Mouse (Mus musculus): ENCODE measurements around the gene Kif5a. TPM values are rescaled to one million over a fixed set of nuclear protein-coding genes. Genes with fewer than 3 reads are reported as not detected.
A peak's percentile ranks its signal among the peaks of the same experiment; 100 is the strongest.

Kif5a gene
- total and polyA plus RNA-seq, 3 experiments = 0.14 to 2.1 TPM; not detected in 1

DNA sequence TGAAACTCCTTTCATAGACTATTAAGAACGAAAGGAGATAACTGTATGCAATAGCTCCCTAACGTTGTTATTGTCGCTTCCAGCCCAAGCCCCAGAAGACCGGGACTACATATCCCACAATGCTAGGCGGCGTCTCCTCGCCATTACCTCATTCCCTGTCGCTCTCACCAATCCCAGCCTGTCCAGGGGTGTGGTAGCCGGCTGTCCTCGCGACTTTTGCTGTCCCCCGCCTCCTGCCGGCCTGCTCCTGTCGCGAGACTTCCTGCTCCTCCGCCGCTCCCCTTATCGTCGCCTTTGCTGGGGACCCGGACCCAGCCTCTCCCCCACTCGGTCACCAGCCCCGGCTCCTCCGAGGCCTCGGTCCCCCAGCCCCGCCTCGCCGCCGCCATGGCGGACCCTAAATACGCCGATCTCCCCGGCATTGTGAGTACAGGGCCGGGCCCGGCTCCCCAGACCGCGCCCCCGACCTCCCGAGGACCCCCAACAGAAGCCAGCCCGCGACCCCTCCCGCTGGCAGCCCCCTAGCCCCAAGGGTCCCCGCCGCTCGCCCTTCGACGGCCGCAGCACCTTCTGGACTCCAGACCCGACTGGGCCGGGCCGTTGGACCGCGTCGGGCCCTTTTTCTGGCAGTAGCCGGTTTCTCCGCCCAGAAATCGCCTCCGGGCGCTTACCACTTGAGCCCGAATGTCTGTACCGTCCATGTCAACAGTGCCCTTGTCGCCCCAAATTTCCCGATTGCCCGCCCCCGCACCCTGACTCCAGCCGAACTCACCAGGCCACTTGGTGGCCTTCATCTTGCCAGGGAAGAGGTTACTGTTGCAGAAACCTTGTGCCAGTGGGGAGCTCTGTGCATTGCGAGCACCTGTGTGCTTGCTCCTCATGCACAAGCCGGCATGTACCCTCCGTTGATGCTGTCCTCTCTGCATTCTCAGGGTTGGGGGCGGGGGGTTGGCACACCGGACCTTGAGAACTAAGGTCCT, 3.3 kb upstream of the Kif5a start, which contains the start of gene Dctn2:
Dctn2 (plus strand) TSS at position 257 of the 980 bp plus-strand sequence.
- peaks cover 11 to 22% of the 10 kb centered on the region in 2 experiments for H3K4me1 ChIP-seq (ENCODE audit: control insufficient read depth in 1 of 2, insufficient read depth in 2 of 2)
- TF ChIP-seq POLR2A (IDR thresholded peaks at IDR 0.05; ENCODE audit: low read depth, low read length) (peak; percentile 82), HCFC1 (IDR thresholded peaks at IDR 0.05; ENCODE audit: low read depth, low read length) (peak; percentile 98), NELFE (IDR thresholded peaks at IDR 0.05; ENCODE audit: low read depth, low read length) (peak; percentile 84), TCF12 (IDR thresholded peaks at IDR 0.05; ENCODE audit: low read depth, low read length) (peak; percentile 73), ZMIZ1 (IDR thresholded peaks at IDR 0.05; ENCODE audit: low read depth, low read length) (peak; percentile 88), MAX (IDR thresholded peaks at IDR 0.05; ENCODE audit: low read length) (peak; percentile 64; the same call in 1 of the 2 replicates), KAT2A (IDR thresholded peaks at IDR 0.05; ENCODE audit: insufficient replicate concordance, low read length) (peak; percentile 92; the same call in 1 of the 2 replicates), PAX5 (IDR thresholded peaks at IDR 0.05; ENCODE audit: low read length) (no peak), ZKSCAN1 (IDR thresholded peaks at IDR 0.05; ENCODE audit: borderline replicate concordance, low read depth, low read length) (no peak), POLR2AphosphoS2 (IDR thresholded peaks at IDR 0.05; ENCODE audit: low read depth, low read length) (peak; percentile 70; the same call in 1 of the 2 replicates), BHLHE40 (IDR thresholded peaks at IDR 0.05; ENCODE audit: low read depth, low read length) (no peak), CHD2 (IDR thresholded peaks at IDR 0.05; ENCODE audit: low read length) (peak; percentile 99), JUN (IDR thresholded peaks at IDR 0.05; ENCODE audit: insufficient read depth, low read depth, low read length) (peak; percentile 68), USF2 (conservative IDR thresholded peaks at IDR 0.05; ENCODE audit: low read depth, low read length) (no peak), ELF1 (IDR thresholded peaks at IDR 0.05; ENCODE audit: low read depth, low read length) (peak; percentile 73), SIN3A (IDR thresholded peaks at IDR 0.05; ENCODE audit: low read length) (peak; percentile 54), MAFK (IDR thresholded peaks at IDR 0.05; ENCODE audit: insufficient replicate concordance, low read length) (no peak), MXI1 (IDR thresholded peaks at IDR 0.05; ENCODE audit: low read depth, low read length) (peak; percentile 64; the same call in 1 of the 2 replicates), NRF1 (IDR thresholded peaks at IDR 0.05; ENCODE audit: low read depth, low read length) (no peak; the same call in none of the 2 replicates), GABPA (IDR thresholded peaks at IDR 0.05; ENCODE audit: insufficient replicate concordance, low read depth, low read length) (peak; percentile 29; the same call in 1 of the 2 replicates), MEF2A (IDR thresholded peaks at IDR 0.05; ENCODE audit: borderline replicate concordance, low read depth, low read length) (0 out of 2 replicates have a peak, but pooled peaks have one; percentile 33)
- no peaks in the 10 kb centered on the region for H3K9me3 ChIP-seq (replicated peaks; ENCODE audit: low read length)
- H3K9ac ChIP-seq (ENCODE audit: insufficient read depth, low read depth) = peak within 1 kb of the TSS; percentile 99
- peak within 1 kb of the TSS; percentile 76 for H3K4me2 ChIP-seq (ENCODE audit: insufficient read depth, low read depth, poor library complexity, severe bottlenecking)
- peak; percentile 96 for DNase-seq (ENCODE audit: extremely low read depth)
- peaks cover 32% of the 10 kb centered on the region for H3K27me3 ChIP-seq (replicated peaks)
- H3K27ac ChIP-seq (ENCODE audit: insufficient read depth, low read depth) = 0 out of 2 replicates have a peak within 1 kb of the TSS, but pooled peaks have one; percentile 16
- in situ Hi-C loops (cut with MboI; ENCODE audit: low pct_ligation_motif_present, low pct_unique_long_range_greater_than_20kb, low sequenced_read_pairs) = no loop called here
- dilution Hi-C loops (cut with MboI; ENCODE audit: extremely low pct_ligation_motif_present, extremely low pct_unique_long_range_greater_than_20kb, low sequenced_read_pairs) = no loop called here
- H3K36me3 ChIP-seq (replicated peaks in 1 of 2; ENCODE audit: control insufficient read depth in 1 of 2, insufficient read depth in 1 of 2, low read length in 1 of 2) = peaks cover 16 to 36% of the 10 kb centered on the region in 2 experiments
- H3K79me2 ChIP-seq (replicated peaks; ENCODE audit: control insufficient read depth, extremely low read depth, insufficient read depth, poor library complexity, severe bottlenecking) = peaks cover 12% of the 10 kb centered on the region
- peak within 1 kb of the TSS; percentile 59 to 94 (median 88) for H3K4me3 ChIP-seq (replicated peaks in 1 of 3; ENCODE audit: low read depth in 2 of 3, low read length in 2 of 3, poor library complexity in 1 of 3)
